Mouse (Mus musculus) layer of hippocampus, adult 18-20 months (tissue): ENCODE data around the gene Mllt10. TPM values are rescaled to one million over a fixed set of nuclear protein-coding genes. Genes with fewer than 3 reads are reported as not detected.
"Not testable (repeated sequence)": the region's sequence is repeated elsewhere in the genome, so short reads cannot be mapped to it uniquely, and the experiment has no call there.

Experiments used
- DNase-seq, 2 experiments: peaks; one replicate each; pipeline ENCODE4 v3.0.0; 2022; ENCODE audit warnings: low spot score in 2 of 2
- total RNA-seq, 2 experiments: library from RNA; stranded (reverse); gene quantifications; 2 replicates each; pipeline ENCODE4 v1.2.3; 2021

Gene Mllt10
- total RNA-seq, 2 experiments from 2014 or later: 51.7 to 59.6 TPM

- DNase-seq: no peak
These were observed 13.2 kb downstream of the Mllt10 start for GRCm38 (mm10) chr2:18068071-18068796.

GRCm38 (mm10) chr2:18071947-18072346 lies 16.9 kb downstream of the Mllt10 start:
- no peak for DNase-seq

- DNase-seq: no peak
These were observed 25.3 kb downstream of the Mllt10 start for GRCm38 (mm10) chr2:18080182-18080860.

- DNase-seq: not testable (repeated sequence)
These were observed 32.7 kb downstream of the Mllt10 start for GRCm38 (mm10) chr2:18087695-18088094.

GRCm38 (mm10) chr2:18093858-18094257 lies 38.8 kb downstream of the Mllt10 start:
- no peak for DNase-seq

- no peak for DNase-seq
These were observed 39.3 kb downstream of the Mllt10 start for GRCm38 (mm10) chr2:18094319-18094718.

GRCm38 (mm10) chr2:18095804-18096203 lies 40.8 kb downstream of the Mllt10 start:
- no peak for DNase-seq

- DNase-seq: no peak
These were observed 45.9 kb downstream of the Mllt10 start for GRCm38 (mm10) chr2:18100914-18101313.

- no peak for DNase-seq
These were observed 52.5 kb downstream of the Mllt10 start for GRCm38 (mm10) chr2:18107561-18107960.

GRCm38 (mm10) chr2:18108214-18108613 lies 53.2 kb downstream of the Mllt10 start:
- no peak for DNase-seq

- no peak for DNase-seq
These were observed 56.4 kb downstream of the Mllt10 start for GRCm38 (mm10) chr2:18111411-18111810.

- DNase-seq: no peak
These were observed 61.4 kb downstream of the Mllt10 start for GRCm38 (mm10) chr2:18116432-18116831.

- DNase-seq: no peak
These were observed 83.1 kb downstream of the Mllt10 start for GRCm38 (mm10) chr2:18138131-18138530.

GRCm38 (mm10) chr2:18139646-18140045 lies 84.6 kb downstream of the Mllt10 start:
- no peak for DNase-seq

- no peak for DNase-seq
These were observed 101.1 kb downstream of the Mllt10 start for GRCm38 (mm10) chr2:18156131-18156530.

GRCm38 (mm10) chr2:18159426-18159825 lies 104.4 kb downstream of the Mllt10 start:
- no peak for DNase-seq

GRCm38 (mm10) chr2:18160992-18161391 lies 106.0 kb downstream of the Mllt10 start:
- DNase-seq: peak in 1 of 2 experiments; percentile 13

GRCm38 (mm10) chr2:18165511-18165910 lies 110.5 kb downstream of the Mllt10 start:
- DNase-seq: no peak

GRCm38 (mm10) chr2:18169174-18169948 lies 114.3 kb downstream of the Mllt10 start:
- DNase-seq: no peak

GRCm38 (mm10) chr2:18175234-18175633 lies 120.2 kb downstream of the Mllt10 start:
- DNase-seq: no peak

- DNase-seq: no peak
These were observed 121.2 kb downstream of the Mllt10 start for GRCm38 (mm10) chr2:18176235-18176634.

- no peak for DNase-seq
These were observed 125.3 kb downstream of the Mllt10 start for GRCm38 (mm10) chr2:18180323-18180722.
